Mouse (Mus musculus) layer of hippocampus, postnatal 10 days (tissue): ENCODE data around the gene Ift52. TPM values are rescaled to one million over a fixed set of nuclear protein-coding genes. Genes with fewer than 3 reads are reported as not detected.
"Not testable (repeated sequence)": the region's sequence is repeated elsewhere in the genome, so short reads cannot be mapped to it uniquely, and the experiment has no call there.

Source experiments
- DNase-seq, 2 experiments: peaks; one replicate each; pipeline ENCODE4 v3.0.0; 2021; ENCODE audit warnings: low spot score in 2 of 2
- total RNA-seq, 2 experiments: library from RNA; stranded (reverse); gene quantifications; 2 replicates each; pipeline ENCODE4 v1.2.3; 2021

Ift52 gene
- total RNA-seq, 2 experiments from 2014 or later: 25.9 to 29.1 TPM

DNA sequence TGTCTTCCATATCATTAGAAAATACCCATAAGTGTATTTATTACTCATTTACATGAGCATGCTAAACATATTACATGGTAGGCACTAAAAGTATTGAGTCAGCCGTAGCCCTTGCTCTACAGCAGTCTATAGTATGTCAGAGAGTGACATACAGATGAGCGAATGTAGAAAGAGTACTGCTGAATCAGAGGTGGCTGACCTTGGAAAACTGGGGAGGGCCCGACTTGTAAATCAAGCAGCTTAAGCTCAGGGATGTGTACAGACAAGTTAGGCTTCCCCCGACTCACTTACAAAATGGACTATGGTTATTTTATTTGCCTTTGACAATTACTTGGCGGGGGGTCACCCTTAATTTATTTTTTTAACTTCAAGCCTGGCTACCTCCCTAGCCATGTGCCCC is 14.1 kb downstream of the Ift52 start:
- no peak for DNase-seq

DNA sequence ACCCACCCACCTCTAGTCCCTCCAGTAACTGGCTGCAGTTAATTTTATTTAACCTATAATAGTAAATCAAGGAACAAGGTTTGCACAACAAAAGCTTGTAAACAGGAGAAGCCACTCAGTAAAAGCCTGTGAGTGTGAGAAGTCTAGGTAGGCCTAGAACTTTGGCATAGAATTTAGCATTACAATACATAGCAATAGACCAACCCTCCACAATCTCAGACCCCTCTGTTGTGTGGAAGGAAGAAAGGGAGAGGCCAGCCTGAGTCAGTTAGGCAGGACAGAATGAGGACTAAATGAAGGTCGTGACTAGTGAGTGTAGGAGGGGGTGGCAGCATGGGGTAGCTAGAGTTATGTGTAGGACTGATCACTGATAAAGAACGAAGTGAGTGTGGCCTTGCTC is 14.6 kb downstream of the Ift52 start:
- no peak for DNase-seq

GRCm38 (mm10) chr2:163032622-163033021 is 15.5 kb downstream of the Ift52 start:
- no peak for DNase-seq

DNA sequence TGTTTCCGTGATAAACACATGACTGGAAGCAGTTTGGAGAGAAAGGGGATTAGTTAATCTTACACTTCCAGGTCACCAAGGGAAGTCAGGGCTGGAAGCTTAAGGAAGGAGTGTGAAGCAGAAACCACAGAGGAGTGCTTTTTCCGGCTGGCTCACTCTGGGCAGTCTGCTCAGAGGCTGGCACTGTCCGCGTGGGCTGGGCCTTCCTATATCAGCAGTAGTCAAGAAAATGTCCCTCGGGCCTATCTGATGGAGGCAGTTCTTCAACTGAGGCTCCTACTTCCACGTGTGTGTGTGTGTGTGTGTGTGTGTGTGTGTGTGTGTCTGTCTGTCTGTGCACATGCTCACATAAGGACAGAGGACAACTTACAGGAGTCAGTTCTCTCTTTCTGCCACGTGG is 22.8 kb downstream of the Ift52 start:
- no peak for DNase-seq

- DNase-seq: peak; percentile 81 to 85
Measured at GRCm38 (mm10) chr2:163048125-163048524, 31.0 kb downstream of the Ift52 start.

- no peak for DNase-seq
Measured at GRCm38 (mm10) chr2:163049116-163049515, 32.0 kb downstream of the Ift52 start.

DNA sequence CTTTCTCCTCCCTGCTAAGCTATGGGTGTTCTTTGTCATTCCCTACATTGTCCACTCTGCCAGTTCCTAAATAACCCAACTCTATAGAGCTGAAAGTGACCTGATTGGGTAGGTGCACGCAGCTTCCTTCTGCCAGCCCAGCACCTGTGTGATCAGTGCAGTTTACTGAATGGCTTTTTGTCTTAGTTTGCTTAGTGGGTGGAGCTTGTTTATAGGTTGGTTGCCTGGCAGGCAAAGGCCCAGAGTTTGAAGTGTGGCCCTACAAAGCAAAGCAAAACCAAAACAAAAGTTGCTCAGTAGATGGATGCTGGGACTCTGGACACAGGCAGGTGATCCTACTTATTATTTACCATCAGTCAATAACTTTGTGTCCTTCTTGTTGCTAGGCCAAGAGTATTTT is 34.5 kb downstream of the Ift52 start:
- DNase-seq: no peak

GRCm38 (mm10) chr2:163052101-163052500 is 34.9 kb downstream of the Ift52 start:
- no peak for DNase-seq

GRCm38 (mm10) chr2:163052826-163053225 is 35.7 kb downstream of the Ift52 start:
- DNase-seq: no peak

- peak; percentile 82 to 86 for DNase-seq
Measured at GRCm38 (mm10) chr2:163054335-163054840, 37.2 kb downstream of the Ift52 start, which contains the start of gene Mybl2. Mybl2 (plus strand) TSS chr2:163054687.

GRCm38 (mm10) chr2:163054891-163055494 is 37.8 kb downstream of the Ift52 start:
- peak; percentile 10 to 19 for DNase-seq

- DNase-seq: no peak
Measured at GRCm38 (mm10) chr2:163055715-163056114, 38.6 kb downstream of the Ift52 start.

GRCm38 (mm10) chr2:163056584-163056983 is 39.4 kb downstream of the Ift52 start:
- DNase-seq: no peak

DNA sequence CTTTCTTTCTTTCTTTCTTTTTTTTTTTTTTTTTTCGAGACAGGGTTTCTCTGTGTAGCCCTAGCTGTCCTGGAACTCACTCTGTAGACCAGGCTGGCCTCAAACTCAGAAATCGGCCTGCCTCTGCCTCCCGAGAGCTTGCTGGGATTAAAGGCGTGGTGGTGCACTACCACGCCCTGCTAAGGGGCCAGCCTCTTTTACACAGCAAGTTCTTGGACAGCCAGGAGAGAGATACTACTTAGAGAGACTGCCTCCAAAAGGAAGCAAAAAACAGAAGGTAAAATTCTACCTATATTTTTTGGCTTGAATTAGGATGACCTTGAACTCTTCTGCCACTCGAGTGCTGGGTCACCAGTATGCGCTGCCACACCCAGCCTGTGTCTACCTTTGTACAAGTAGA is 41.8 kb downstream of the Ift52 start:
- DNase-seq: not testable (repeated sequence)

DNA sequence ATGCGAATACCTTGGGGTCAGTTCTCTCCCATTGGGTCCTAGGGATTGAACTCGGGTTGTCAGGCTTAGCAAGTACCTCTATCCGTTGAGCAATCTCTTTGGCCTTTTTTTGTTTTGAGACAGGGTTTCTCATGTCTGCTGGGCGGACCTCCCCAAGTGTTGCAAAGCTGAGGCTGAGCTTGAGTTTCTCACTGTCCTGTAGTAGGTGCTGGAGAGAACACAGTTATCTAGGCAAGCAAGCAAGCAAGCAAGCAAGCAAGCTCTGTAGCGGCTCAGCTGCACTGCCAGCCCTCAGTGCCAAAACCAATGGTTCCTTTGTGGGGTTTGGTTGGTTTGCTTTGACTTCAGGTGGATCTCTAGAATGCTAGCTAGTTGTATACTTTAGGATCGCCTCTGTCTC is 43.5 kb downstream of the Ift52 start:
- DNase-seq: no peak

GRCm38 (mm10) chr2:163061203-163062118 is 44.3 kb downstream of the Ift52 start:
- no peak for DNase-seq

- no peak for DNase-seq
Measured at GRCm38 (mm10) chr2:163062119-163062508, 45.0 kb downstream of the Ift52 start.

- DNase-seq: no peak
Measured at GRCm38 (mm10) chr2:163066326-163066725, 49.2 kb downstream of the Ift52 start.

DNA sequence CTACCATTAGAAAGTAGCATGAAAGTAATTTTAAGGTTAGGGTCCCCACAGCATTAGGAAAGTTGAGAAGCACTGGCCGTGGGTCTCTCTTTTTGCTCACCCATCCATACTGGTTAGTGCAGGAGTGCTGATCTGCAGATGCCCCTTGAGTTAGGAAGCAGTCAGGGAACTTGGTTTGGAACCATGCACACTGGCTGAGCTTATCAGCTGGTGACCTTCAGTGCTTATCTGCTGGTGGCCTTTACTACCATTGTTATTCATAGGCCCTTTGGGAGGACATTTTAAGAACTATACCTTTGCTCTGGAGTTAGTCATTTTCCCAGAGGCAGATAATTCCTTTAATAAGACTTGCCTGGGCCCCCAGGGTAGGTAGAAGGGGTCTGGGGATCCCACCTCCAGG is 50.1 kb downstream of the Ift52 start:
- no peak for DNase-seq

- no peak for DNase-seq
Measured at GRCm38 (mm10) chr2:163070213-163070612, 53.1 kb downstream of the Ift52 start.

DNA sequence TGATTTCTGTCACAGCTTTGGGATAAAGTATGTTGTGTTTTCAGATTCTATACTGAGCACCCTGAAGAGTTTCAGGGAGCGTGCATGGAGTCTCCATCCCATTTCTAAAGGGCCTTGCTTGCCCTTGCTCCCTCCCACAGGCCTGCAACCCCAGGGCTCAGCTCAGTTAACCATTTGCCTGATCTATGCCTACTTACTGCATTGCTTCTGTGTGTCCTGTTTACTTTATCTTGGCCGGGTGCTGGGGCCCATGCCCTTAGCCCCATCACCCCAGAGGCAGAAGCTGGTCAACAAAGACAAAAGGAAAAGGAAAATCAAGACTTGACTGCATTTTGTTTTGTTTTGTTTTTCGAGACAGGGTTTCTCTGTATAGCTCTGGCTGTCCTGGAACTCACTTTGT is 54.4 kb downstream of the Ift52 start:
- DNase-seq: no peak

DNA sequence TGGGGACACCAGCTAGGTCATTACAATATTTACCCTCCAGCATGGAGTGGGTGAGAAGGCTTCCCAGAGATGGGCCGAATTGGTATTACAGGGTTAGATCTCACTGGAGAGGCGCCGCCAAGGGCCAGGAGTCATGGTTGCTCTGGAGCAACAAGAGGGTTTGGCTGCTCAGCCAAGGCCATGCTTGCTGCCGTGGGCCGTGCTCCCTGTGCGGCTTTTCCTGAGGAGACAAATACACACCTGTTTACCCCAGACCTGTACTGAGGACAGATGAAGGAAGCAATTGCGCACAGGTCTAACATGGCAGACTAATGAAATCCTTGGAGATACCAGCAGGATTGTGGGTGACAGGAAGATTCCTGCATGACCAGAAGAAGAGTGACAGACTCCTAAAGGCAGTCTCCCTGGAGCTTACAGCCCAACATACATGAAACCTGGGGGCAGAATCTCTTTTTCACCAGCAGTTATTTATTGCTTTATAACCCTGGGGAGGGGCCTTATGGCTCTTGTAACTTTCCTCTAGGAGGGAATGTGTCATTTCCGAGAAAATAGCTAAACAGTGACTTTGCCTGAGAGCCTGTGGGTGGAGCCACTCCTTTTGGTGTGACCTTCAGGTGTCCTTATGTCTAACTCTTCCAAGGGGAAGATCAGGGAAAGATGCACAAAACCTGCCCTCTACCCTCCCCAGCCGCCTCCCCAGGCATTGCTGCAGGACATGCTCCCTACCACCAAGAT is 56.0 kb downstream of the Ift52 start:
- no peak for DNase-seq
